Mouse (Mus musculus): ENCODE measurements around the gene Pon2. TPM values are rescaled to one million over a fixed set of nuclear protein-coding genes. Genes with fewer than 3 reads are reported as not detected.

The Pon2 gene
- polyA plus RNA-seq, 2 experiments: 20.5 to 27.0 TPM

DNA sequence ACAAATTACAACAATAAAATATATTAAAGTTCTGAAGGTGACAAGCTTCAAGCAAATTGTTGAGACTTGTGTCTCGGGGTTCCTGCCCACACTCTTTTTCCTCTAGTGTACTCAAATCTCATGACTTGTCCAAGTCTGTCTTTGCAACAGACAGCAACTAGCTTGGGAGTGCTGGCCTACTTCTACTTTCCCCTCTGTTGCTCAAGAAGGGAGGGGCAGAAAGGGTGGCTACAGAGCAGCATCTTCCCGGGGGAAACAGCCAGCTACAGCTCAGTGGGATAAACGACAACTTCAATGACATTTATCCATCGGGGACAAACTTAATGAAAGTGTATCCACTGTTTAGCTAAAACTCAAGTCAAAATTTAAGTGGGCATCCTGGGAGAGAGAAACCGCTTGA lies 5.4 kb downstream of the Pon2 start:
- ATAC-seq (ENCODE audit: low FRiP score, low read depth) (no peak), DNase-seq (ENCODE audit: low spot score) (no peak)
- Histone ChIP-seq H3K36me3 (ENCODE audit: control insufficient read depth, insufficient read depth, low read length) (no peaks in the 10 kb centered on the region), H3K4me1 (ENCODE audit: control insufficient read depth, insufficient read depth, low read length) (no peaks in the 10 kb centered on the region), H3K9ac (ENCODE audit: low read depth, low read length, severe bottlenecking) (no peak overlapping the region), H3K9me3 (ENCODE audit: control insufficient read depth, low read length) (no peaks in the 10 kb centered on the region), H3K4me3 (replicated peaks; ENCODE audit: low read length) (no peak overlapping the region), H3K4me2 (replicated peaks; ENCODE audit: low read depth, low read length, severe bottlenecking) (no peak overlapping the region), H3K27me3 (ENCODE audit: control insufficient read depth, insufficient read depth, low read length) (no peaks in the 10 kb centered on the region), H3K27ac (replicated peaks; ENCODE audit: low read depth, low read length) (no peak overlapping the region)
- no peak for TF ChIP-seq POLR2A (IDR thresholded peaks at IDR 0.05; ENCODE audit: borderline replicate concordance, extremely low read depth, insufficient read depth, insufficient read length)
- 78% methylated on average over 5 of the region's 5 CpGs for WGBS

DNA sequence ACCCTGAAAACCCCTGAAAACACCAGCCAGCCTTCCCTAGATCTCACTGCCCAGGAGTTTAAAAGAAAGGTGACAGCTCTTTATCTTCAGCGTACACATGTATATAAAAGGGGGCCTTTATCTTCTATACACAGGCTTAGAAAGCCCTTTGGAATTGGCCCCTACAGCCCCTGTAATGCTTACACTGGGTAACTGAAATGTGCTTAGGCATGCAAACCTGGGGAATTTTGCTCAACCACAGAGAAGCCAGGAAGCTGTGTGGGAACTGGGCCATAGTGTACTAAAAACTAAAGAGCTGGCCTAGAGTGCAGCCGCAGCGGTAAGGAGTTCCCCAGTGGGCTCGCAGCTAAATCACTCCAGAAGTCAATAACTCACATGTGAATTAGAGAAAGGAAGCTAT lies 6.8 kb downstream of the Pon2 start:
- no peak for ATAC-seq (ENCODE audit: low FRiP score, low read depth)
- no peak overlapping the region for H3K9ac ChIP-seq (ENCODE audit: low read depth, low read length, severe bottlenecking)
- H3K4me2 ChIP-seq (replicated peaks; ENCODE audit: low read depth, low read length, severe bottlenecking): no peak overlapping the region
- peak; percentile 64 for DNase-seq (ENCODE audit: low spot score)
- H3K36me3 ChIP-seq (ENCODE audit: control insufficient read depth, insufficient read depth, low read length): no peaks in the 10 kb centered on the region
- no peaks in the 10 kb centered on the region for H3K9me3 ChIP-seq (ENCODE audit: control insufficient read depth, low read length)
- TF ChIP-seq POLR2A (IDR thresholded peaks at IDR 0.05; ENCODE audit: borderline replicate concordance, extremely low read depth, insufficient read depth, insufficient read length): no peak
- WGBS: 59% methylated on average over 4 of the region's 4 CpGs
- H3K27ac ChIP-seq (replicated peaks; ENCODE audit: low read depth, low read length): no peak overlapping the region
- no peak overlapping the region for H3K4me3 ChIP-seq (replicated peaks; ENCODE audit: low read length)
- no peaks in the 10 kb centered on the region for H3K4me1 ChIP-seq (ENCODE audit: control insufficient read depth, insufficient read depth, low read length)
- H3K27me3 ChIP-seq (ENCODE audit: control insufficient read depth, insufficient read depth, low read length): no peaks in the 10 kb centered on the region

DNA sequence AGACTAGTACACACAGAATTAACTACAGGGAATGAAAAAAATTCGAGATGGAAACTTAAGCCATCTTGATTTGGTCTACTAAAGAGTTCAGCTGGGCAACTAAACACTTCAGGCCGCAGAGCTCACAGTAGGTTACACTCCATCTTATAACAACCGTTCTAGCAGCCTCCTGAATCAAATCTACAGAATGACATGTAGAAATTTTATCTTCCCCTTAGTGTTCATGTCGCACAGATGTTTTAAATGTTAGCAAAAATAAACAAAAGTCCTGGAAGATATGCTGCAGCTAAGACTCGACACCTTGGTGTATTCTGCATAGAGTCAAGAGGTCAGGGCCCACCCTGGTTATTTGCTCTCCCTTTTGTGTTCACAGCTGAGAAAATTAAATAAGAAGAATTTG lies 10.3 kb downstream of the Pon2 start:
- Histone ChIP-seq H3K9me3 (ENCODE audit: control insufficient read depth, low read length) (no peaks in the 10 kb centered on the region), H3K4me1 (ENCODE audit: control insufficient read depth, insufficient read depth, low read length) (no peaks in the 10 kb centered on the region), H3K9ac (ENCODE audit: low read depth, low read length, severe bottlenecking) (no peak overlapping the region), H3K36me3 (ENCODE audit: control insufficient read depth, insufficient read depth, low read length) (no peaks in the 10 kb centered on the region), H3K27me3 (ENCODE audit: control insufficient read depth, insufficient read depth, low read length) (no peaks in the 10 kb centered on the region), H3K27ac (replicated peaks; ENCODE audit: low read depth, low read length) (no peak overlapping the region), H3K4me3 (replicated peaks; ENCODE audit: low read length) (no peak overlapping the region), H3K4me2 (replicated peaks; ENCODE audit: low read depth, low read length, severe bottlenecking) (no peak overlapping the region)
- DNase-seq (ENCODE audit: low spot score) (no peak), ATAC-seq (ENCODE audit: low FRiP score, low read depth) (no peak)
- no peak for TF ChIP-seq POLR2A (IDR thresholded peaks at IDR 0.05; ENCODE audit: borderline replicate concordance, extremely low read depth, insufficient read depth, insufficient read length)
- 65% methylated on average over 5 of the region's 5 CpGs for WGBS

DNA sequence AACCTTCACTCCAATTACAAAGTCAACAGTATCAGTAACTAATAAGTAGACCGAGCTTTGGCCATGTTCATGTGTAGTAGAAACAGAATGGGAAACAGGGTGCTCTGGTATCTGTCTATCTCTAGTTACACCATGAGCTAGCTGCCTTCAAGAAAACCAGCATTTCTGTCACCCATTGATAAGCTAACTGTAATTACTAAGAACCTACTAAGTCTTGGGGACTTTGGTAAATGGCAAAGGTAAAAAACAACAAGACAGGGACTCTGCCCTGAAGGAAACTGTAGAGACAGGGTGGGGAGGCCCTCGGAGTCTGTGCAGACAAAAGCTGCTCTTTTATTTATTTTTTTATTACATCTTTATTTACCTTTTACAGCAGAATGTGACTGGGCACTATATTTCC lies 10.9 kb downstream of the Pon2 start:
- no peak overlapping the region for H3K4me2 ChIP-seq (replicated peaks; ENCODE audit: low read depth, low read length, severe bottlenecking)
- ATAC-seq (ENCODE audit: low FRiP score, low read depth): no peak
- no peaks in the 10 kb centered on the region for H3K9me3 ChIP-seq (ENCODE audit: control insufficient read depth, low read length)
- TF ChIP-seq POLR2A (IDR thresholded peaks at IDR 0.05; ENCODE audit: borderline replicate concordance, extremely low read depth, insufficient read depth, insufficient read length): no peak
- no peak overlapping the region for H3K9ac ChIP-seq (ENCODE audit: low read depth, low read length, severe bottlenecking)
- H3K36me3 ChIP-seq (ENCODE audit: control insufficient read depth, insufficient read depth, low read length): no peaks in the 10 kb centered on the region
- DNase-seq (ENCODE audit: low spot score): no peak
- H3K4me1 ChIP-seq (ENCODE audit: control insufficient read depth, insufficient read depth, low read length): no peaks in the 10 kb centered on the region
- H3K4me3 ChIP-seq (replicated peaks; ENCODE audit: low read length): no peak overlapping the region
- 67% methylated on average over 2 of the region's 2 CpGs for WGBS
- no peaks in the 10 kb centered on the region for H3K27me3 ChIP-seq (ENCODE audit: control insufficient read depth, insufficient read depth, low read length)
- no peak overlapping the region for H3K27ac ChIP-seq (replicated peaks; ENCODE audit: low read depth, low read length)

- no peaks in the 10 kb centered on the region for H3K27me3 ChIP-seq (ENCODE audit: control insufficient read depth, insufficient read depth, low read length)
- no peak overlapping the region for H3K9ac ChIP-seq (ENCODE audit: low read depth, low read length, severe bottlenecking)
- H3K4me2 ChIP-seq (replicated peaks; ENCODE audit: low read depth, low read length, severe bottlenecking): no peak overlapping the region
- H3K27ac ChIP-seq (replicated peaks; ENCODE audit: low read depth, low read length): no peak overlapping the region
- H3K9me3 ChIP-seq (ENCODE audit: control insufficient read depth, low read length): no peaks in the 10 kb centered on the region
- no peaks in the 10 kb centered on the region for H3K4me1 ChIP-seq (ENCODE audit: control insufficient read depth, insufficient read depth, low read length)
- WGBS: 81% methylated on average over 7 of the region's 7 CpGs
- DNase-seq (ENCODE audit: low spot score): no peak
- ATAC-seq (ENCODE audit: low FRiP score, low read depth): no peak
- TF ChIP-seq POLR2A (IDR thresholded peaks at IDR 0.05; ENCODE audit: borderline replicate concordance, extremely low read depth, insufficient read depth, insufficient read length): no peak
- no peak overlapping the region for H3K4me3 ChIP-seq (replicated peaks; ENCODE audit: low read length)
- no peaks in the 10 kb centered on the region for H3K36me3 ChIP-seq (ENCODE audit: control insufficient read depth, insufficient read depth, low read length)
Observed at GRCm38 (mm10) chr6:5282418-5282817, 15.8 kb downstream of the Pon2 start.
